Comparison of ENCODE assay signal across 17 mouse cellular contexts in genomic region chr7:98188238-98188637, GRCm38 (mm10). TPM values are rescaled to one million over a fixed set of nuclear protein-coding genes. Genes with fewer than 3 reads are reported as not detected.
"Had no signal": no experiment of that assay in that cellular context is flagged by ENCODE, and none has a peak within 500 bp of the region (broad histone marks: within the 10 kb centered on the region; RNA-seq: fewer than 3 reads in every experiment).

No protein-coding gene starts in this region.

- H3K9ac ChIP-seq: lung, embryonic 14.5 days; midbrain, embryonic 12.5 days; neural tube, embryonic 12.5 days; stomach, embryonic 15.5 days had no signal

- H3K27ac ChIP-seq: macrophage; midbrain, embryonic 12.5 days; neural tube, embryonic 12.5 days; stomach, embryonic 15.5 days; stomach, postnatal 0 days had no signal

- DNase-seq: lung, adult 18-20 months; lung, embryonic 14.5 days; lung, postnatal 10 days; lung, postnatal 36 days; midbrain, embryonic 14.5 days; right cerebral cortex, postnatal 14 days; thymus, adult 2 months; thymus, postnatal 25 days; thymus, postnatal 4 days had no signal

- H3K4me3 ChIP-seq: megakaryocyte, embryonic 14.5 days; midbrain, embryonic 12.5 days; neural tube, embryonic 12.5 days; stomach, embryonic 15.5 days had no signal

- H3K36me3 ChIP-seq: midbrain, embryonic 12.5 days; neural tube, embryonic 12.5 days; stomach, embryonic 15.5 days had no signal

- H3K4me2 ChIP-seq: lung, embryonic 14.5 days; midbrain, embryonic 12.5 days; neural tube, embryonic 12.5 days; stomach, embryonic 15.5 days had no signal

- H3K9me3 ChIP-seq: megakaryocyte, embryonic 14.5 days; midbrain, embryonic 12.5 days; neural tube, embryonic 12.5 days; stomach, embryonic 15.5 days had no signal

RNA-seq across cellular contexts. Expression of gene B3gnt6, which starts 11.0 kb away (rescaled TPM):
- total RNA-seq: monocyte, adult 5-6 weeks; neutrophil, adult 5-6 weeks had no signal
- polyA plus RNA-seq: lung, embryonic 14.5 days; macrophage; midbrain, embryonic 12.5 days had no signal

RNA-seq across cellular contexts. Expression of gene Omp, which starts 42.9 kb away (rescaled TPM):
- total RNA-seq: monocyte, adult 5-6 weeks had no signal
- polyA plus RNA-seq: macrophage; midbrain, embryonic 12.5 days had no signal
